Mouse (Mus musculus): Measurements from ENCODE around the gene Tnni3k. TPM values are rescaled to one million over a fixed set of nuclear protein-coding genes. Genes with fewer than 3 reads are reported as not detected.

Tnni3k gene
- polyA plus RNA-seq, 1 experiment = 0.05 TPM

- H3K4me1 ChIP-seq (ENCODE audit: control insufficient read depth, insufficient read depth, low read length) = no peaks in the 10 kb centered on the region
- H3K4me3 ChIP-seq (ENCODE audit: insufficient read depth, low read depth, low read length) = no peak overlapping the region
- H3K27ac ChIP-seq (ENCODE audit: insufficient read depth, low read depth, low read length) = no peak overlapping the region
- no peaks in the 10 kb centered on the region; the same call in 1 of the 2 replicates for H3K27me3 ChIP-seq (replicated peaks; ENCODE audit: control insufficient read depth, insufficient read depth, low read length)
- DNase-seq = peak; percentile 13
- H3K36me3 ChIP-seq (ENCODE audit: control insufficient read depth, insufficient read depth, low read length) = no peaks in the 10 kb centered on the region
- no peak for TF ChIP-seq CTCF (conservative IDR thresholded peaks at IDR 0.05; ENCODE audit: insufficient read depth, insufficient read length, low read depth, low read length)
- TF ChIP-seq POLR2A (IDR thresholded peaks at IDR 0.05; ENCODE audit: low read depth, low read length) = no peak
- WGBS = 48% methylated on average over 2 of the region's 2 CpGs
Measured at GRCm38 (mm10) chr3:154879515-154879914, 175.7 kb downstream of the Tnni3k start.

GRCm38 (mm10) chr3:154879080-154879479 lies 176.1 kb downstream of the Tnni3k start:
- no peak overlapping the region for H3K27ac ChIP-seq (ENCODE audit: insufficient read depth, low read depth, low read length)
- WGBS = 95% methylated on average over 1 of the region's 1 CpGs
- TF ChIP-seq CTCF (conservative IDR thresholded peaks at IDR 0.05; ENCODE audit: insufficient read depth, insufficient read length, low read depth, low read length) (no peak), POLR2A (IDR thresholded peaks at IDR 0.05; ENCODE audit: low read depth, low read length) (no peak)
- H3K36me3 ChIP-seq (ENCODE audit: control insufficient read depth, insufficient read depth, low read length) = no peaks in the 10 kb centered on the region
- no peaks in the 10 kb centered on the region for H3K4me1 ChIP-seq (ENCODE audit: control insufficient read depth, insufficient read depth, low read length)
- H3K27me3 ChIP-seq (replicated peaks; ENCODE audit: control insufficient read depth, insufficient read depth, low read length) = no peaks in the 10 kb centered on the region; the same call in 1 of the 2 replicates
- no peak overlapping the region for H3K4me3 ChIP-seq (ENCODE audit: insufficient read depth, low read depth, low read length)
- no peak for DNase-seq

GRCm38 (mm10) chr3:154868807-154869206 lies 186.4 kb downstream of the Tnni3k start:
- Histone ChIP-seq H3K4me1 (ENCODE audit: control insufficient read depth, insufficient read depth, low read length) (no peaks in the 10 kb centered on the region), H3K27ac (ENCODE audit: insufficient read depth, low read depth, low read length) (no peak overlapping the region), H3K4me3 (ENCODE audit: insufficient read depth, low read depth, low read length) (no peak overlapping the region), H3K27me3 (replicated peaks; ENCODE audit: control insufficient read depth, insufficient read depth, low read length) (no peaks in the 10 kb centered on the region), H3K36me3 (ENCODE audit: control insufficient read depth, insufficient read depth, low read length) (no peaks in the 10 kb centered on the region)
- no peak for DNase-seq
- 89% methylated on average over 4 of the region's 4 CpGs for WGBS
- TF ChIP-seq CTCF (conservative IDR thresholded peaks at IDR 0.05; ENCODE audit: insufficient read depth, insufficient read length, low read depth, low read length) = no peak
- TF ChIP-seq POLR2A (IDR thresholded peaks at IDR 0.05; ENCODE audit: low read depth, low read length) = no peak

- Histone ChIP-seq H3K27ac (ENCODE audit: insufficient read depth, low read depth, low read length) (no peak overlapping the region), H3K4me1 (ENCODE audit: control insufficient read depth, insufficient read depth, low read length) (no peaks in the 10 kb centered on the region), H3K36me3 (ENCODE audit: control insufficient read depth, insufficient read depth, low read length) (no peaks in the 10 kb centered on the region), H3K27me3 (replicated peaks; ENCODE audit: control insufficient read depth, insufficient read depth, low read length) (no peaks in the 10 kb centered on the region; the same call in 1 of the 2 replicates), H3K4me3 (ENCODE audit: insufficient read depth, low read depth, low read length) (no peak overlapping the region)
- WGBS = 79% methylated on average over 6 of the region's 6 CpGs
- DNase-seq = no peak
- TF ChIP-seq CTCF (conservative IDR thresholded peaks at IDR 0.05; ENCODE audit: insufficient read depth, insufficient read length, low read depth, low read length) (no peak), POLR2A (IDR thresholded peaks at IDR 0.05; ENCODE audit: low read depth, low read length) (no peak)
Measured at GRCm38 (mm10) chr3:154861921-154862320, 193.3 kb downstream of the Tnni3k start.

- Histone ChIP-seq H3K36me3 (ENCODE audit: control insufficient read depth, insufficient read depth, low read length) (no peaks in the 10 kb centered on the region), H3K27ac (ENCODE audit: insufficient read depth, low read depth, low read length) (no peak overlapping the region), H3K27me3 (replicated peaks; ENCODE audit: control insufficient read depth, insufficient read depth, low read length) (no peaks in the 10 kb centered on the region; the same call in 1 of the 2 replicates), H3K4me3 (ENCODE audit: insufficient read depth, low read depth, low read length) (no peak overlapping the region), H3K4me1 (ENCODE audit: control insufficient read depth, insufficient read depth, low read length) (no peaks in the 10 kb centered on the region)
- no peak for DNase-seq
- TF ChIP-seq POLR2A (IDR thresholded peaks at IDR 0.05; ENCODE audit: low read depth, low read length) (no peak), CTCF (conservative IDR thresholded peaks at IDR 0.05; ENCODE audit: insufficient read depth, insufficient read length, low read depth, low read length) (no peak)
- 35% methylated on average over 3 of the region's 3 CpGs for WGBS
Measured at GRCm38 (mm10) chr3:154859721-154860120, 195.5 kb downstream of the Tnni3k start.

- no peak for DNase-seq
- WGBS = 45% methylated on average over 6 of the region's 6 CpGs
Measured at GRCm38 (mm10) chr3:154853257-154853656, 201.9 kb downstream of the Tnni3k start.

GRCm38 (mm10) chr3:154852281-154852680 lies 202.9 kb downstream of the Tnni3k start:
- Histone ChIP-seq H3K4me3 (ENCODE audit: insufficient read depth, low read depth, low read length) (no peak overlapping the region), H3K27ac (ENCODE audit: insufficient read depth, low read depth, low read length) (no peak overlapping the region), H3K4me1 (ENCODE audit: control insufficient read depth, insufficient read depth, low read length) (no peaks in the 10 kb centered on the region), H3K27me3 (replicated peaks; ENCODE audit: control insufficient read depth, insufficient read depth, low read length) (no peaks in the 10 kb centered on the region; the same call in 1 of the 2 replicates), H3K36me3 (ENCODE audit: control insufficient read depth, insufficient read depth, low read length) (no peaks in the 10 kb centered on the region)
- no peak for TF ChIP-seq CTCF (conservative IDR thresholded peaks at IDR 0.05; ENCODE audit: insufficient read depth, insufficient read length, low read depth, low read length)
- 67% methylated on average over 3 of the region's 3 CpGs for WGBS
- no peak for DNase-seq

More at GRCm38 (mm10) chr3:154853257-154853656, 201.9 kb downstream of the Tnni3k start:
- Histone ChIP-seq H3K4me3 (ENCODE audit: insufficient read depth, low read depth, low read length) (no peak overlapping the region), H3K36me3 (ENCODE audit: control insufficient read depth, insufficient read depth, low read length) (no peaks in the 10 kb centered on the region), H3K27ac (ENCODE audit: insufficient read depth, low read depth, low read length) (no peak overlapping the region), H3K4me1 (ENCODE audit: control insufficient read depth, insufficient read depth, low read length) (no peaks in the 10 kb centered on the region), H3K27me3 (replicated peaks; ENCODE audit: control insufficient read depth, insufficient read depth, low read length) (no peaks in the 10 kb centered on the region; the same call in 1 of the 2 replicates)
- no peak for TF ChIP-seq CTCF (conservative IDR thresholded peaks at IDR 0.05; ENCODE audit: insufficient read depth, insufficient read length, low read depth, low read length)
- TF ChIP-seq POLR2A (IDR thresholded peaks at IDR 0.05; ENCODE audit: low read depth, low read length) = no peak
